Mouse (Mus musculus): Measurements from ENCODE around the gene Vmn1r222. TPM values are rescaled to one million over a fixed set of nuclear protein-coding genes. Genes with fewer than 3 reads are reported as not detected.

The Vmn1r222 gene
- polyA plus RNA-seq, 1 experiment: not detected

- H3K36me3 ChIP-seq (replicated peaks; ENCODE audit: low read length): no peaks in the 10 kb centered on the region
- no peaks in the 10 kb centered on the region for H3K4me1 ChIP-seq
- no peaks in the 10 kb centered on the region for H3K9me3 ChIP-seq
- no peak for TF ChIP-seq FLI1 (IDR thresholded peaks at IDR 0.05; ENCODE audit: low read length)
- TF ChIP-seq GATA1 (IDR thresholded peaks at IDR 0.05; ENCODE audit: borderline replicate concordance, low read length): no peak
- H3K4me3 ChIP-seq (replicated peaks): no peak within 1 kb of the TSS
- no peaks in the 10 kb centered on the region for H3K27me3 ChIP-seq (replicated peaks)
Observed at GRCm38 (mm10) chr13:23187875-23188274, 47.9 kb downstream of the Vmn1r222 start, which contains the start of gene Vmn1r220. Gene Vmn1r220 (minus strand): TSS chr13:23187975.

Other genes starting within 250 kb of the Vmn1r222 start
- not detected in 2 replicates for gene Vmn1r213, start 228.3 kb downstream of the Vmn1r222 start, polyA plus RNA-seq (2012; ENCODE audit: insufficient read depth, low replicate concordance)
- gene Vmn1r214, start 205.5 kb downstream of the Vmn1r222 start, polyA plus RNA-seq (2012; ENCODE audit: insufficient read depth, low replicate concordance): not detected in 2 replicates
- gene Vmn1r215, start 167.9 kb downstream of the Vmn1r222 start, polyA plus RNA-seq (2012; ENCODE audit: insufficient read depth, low replicate concordance): 5.8 TPM in 1 of 2 replicates, not detected in the other
- gene Vmn1r217, start 117.7 kb downstream of the Vmn1r222 start, polyA plus RNA-seq (2012; ENCODE audit: insufficient read depth, low replicate concordance): not detected in 2 replicates
- not detected in 2 replicates for gene Vmn1r218, start 102.8 kb downstream of the Vmn1r222 start, polyA plus RNA-seq (2012; ENCODE audit: insufficient read depth, low replicate concordance)
- 0.07 TPM in 1 of 2 replicates, not detected in the other for gene Vmn1r219, start 76.6 kb downstream of the Vmn1r222 start, polyA plus RNA-seq (2012; ENCODE audit: insufficient read depth, low replicate concordance)
- gene Vmn1r220, start 48.0 kb downstream of the Vmn1r222 start, polyA plus RNA-seq (2012; ENCODE audit: insufficient read depth, low replicate concordance): not detected in 2 replicates
- not detected in 2 replicates for gene Vmn1r221, start 21.8 kb downstream of the Vmn1r222 start, polyA plus RNA-seq (2012; ENCODE audit: insufficient read depth, low replicate concordance)
- not detected in 2 replicates for gene Vmn1r223, start 11.2 kb upstream of the Vmn1r222 start, polyA plus RNA-seq (2012; ENCODE audit: insufficient read depth, low replicate concordance)
- 0.07 TPM in 1 of 2 replicates, not detected in the other for gene Zfp322a, start 133.3 kb upstream of the Vmn1r222 start, polyA plus RNA-seq (2012; ENCODE audit: insufficient read depth, low replicate concordance)
- gene Abt1, start 187.9 kb upstream of the Vmn1r222 start, polyA plus RNA-seq (2012; ENCODE audit: insufficient read depth, low replicate concordance): 1.6 and 7.8 TPM in 2 replicates
- gene Btn1a1, start 230.0 kb upstream of the Vmn1r222 start, polyA plus RNA-seq (2012; ENCODE audit: insufficient read depth, low replicate concordance): not detected in 2 replicates

Data from megakaryocyte, embryonic 14.5 days (primary cell).